Mouse (Mus musculus): ENCODE results near the gene Rp9.
A peak's percentile ranks its signal among the peaks of the same experiment; 100 is the strongest.

DNA sequence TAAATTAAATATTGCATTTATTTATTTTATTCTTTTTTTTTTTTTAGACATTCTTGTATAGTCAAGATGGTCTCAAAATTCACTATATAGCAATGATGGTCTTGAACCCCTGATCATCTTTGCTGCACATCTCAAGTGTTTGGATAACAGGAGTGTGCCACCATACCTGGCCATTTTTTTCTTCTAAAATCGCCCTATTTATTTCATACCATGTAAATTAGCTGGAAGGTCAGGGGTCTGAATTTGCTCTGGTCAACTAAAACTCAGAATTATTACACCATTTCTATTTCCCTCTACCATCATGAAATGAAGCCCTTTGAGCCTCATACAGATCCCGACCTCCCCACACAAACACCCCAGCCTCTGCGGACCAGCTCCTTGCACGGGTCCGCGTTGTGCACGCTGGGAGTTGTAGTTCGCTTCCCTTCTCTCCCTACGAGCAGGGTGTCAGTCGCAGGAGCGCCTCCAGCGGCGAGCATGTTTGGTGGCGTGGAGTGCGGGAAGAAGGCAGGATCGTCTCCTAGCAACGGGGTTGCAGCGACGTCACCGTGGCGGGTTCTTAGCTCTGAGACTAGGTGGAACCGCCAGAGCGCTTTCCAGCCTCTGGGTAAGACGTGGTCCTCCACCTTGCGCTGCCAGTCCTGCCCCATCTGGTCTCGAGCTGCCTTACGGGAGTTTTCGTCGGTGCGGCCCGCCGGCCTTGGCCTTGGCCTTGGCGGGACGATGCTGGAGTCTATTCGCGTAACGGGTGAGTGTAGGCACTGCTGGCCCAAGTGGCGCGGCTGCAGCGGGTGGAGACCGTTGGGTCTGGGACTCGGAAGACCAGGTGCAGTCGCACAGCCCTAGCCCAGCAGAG lies 58.3 kb downstream of the Rp9 start, which contains the start of gene 9530077C05Rik:
- peak; percentile 99 for TF ChIP-seq CTCF (IDR thresholded peaks at IDR 0.05; ENCODE audit: low read depth)
- no peak for TF ChIP-seq EP300 (IDR thresholded peaks at IDR 0.05; ENCODE audit: low read depth)
